Mouse (Mus musculus) MEL (cell line): ENCODE data around the gene Fbxl15. TPM values are rescaled to one million over a fixed set of nuclear protein-coding genes. Genes with fewer than 3 reads are reported as not detected.
A peak's percentile ranks its signal among the peaks of the same experiment; 100 is the strongest.

Source experiments
- DNase-seq: peaks from one replicate; pipeline ENCODE4 v3.0.0; 2011; ENCODE audit warnings: low read depth, low spot score
- H3K27ac ChIP-seq: 2 replicates; pipeline ENCODE4 v1.5.1; 2012; ENCODE audit warnings: low read depth, mild to moderate bottlenecking, control low read depth, low read length, moderate library complexity; ENCODE audit not compliant: control insufficient read depth
- H3K27me3 ChIP-seq, 2 experiments: fragments of 150-350 bp in 1 of 2; sonication (generic) in 1 of 2; 2 replicates each; pipeline ENCODE4 v1.6.1; 2012; ENCODE audit warnings: low read length in 2 of 2, mild to moderate bottlenecking in 2 of 2, improper control_type of control experiment in 1 of 2, moderate library complexity in 1 of 2; ENCODE audit not compliant: insufficient read depth in 2 of 2, control insufficient read depth in 1 of 2
- H3K36me3 ChIP-seq, 2 experiments: 2 replicates each; pipeline ENCODE4 v1.6.1; 2012 to 2014; ENCODE audit warnings: low read length in 2 of 2, improper control_type of control experiment in 1 of 2, inconsistent platforms in 1 of 2, mild to moderate bottlenecking in 1 of 2; ENCODE audit not compliant: insufficient read depth in 2 of 2, control insufficient read depth in 1 of 2
- H3K4me1 ChIP-seq, 2 experiments: fragments of 150-350 bp in 1 of 2; sonication (generic) in 1 of 2; 2 replicates each; pipeline ENCODE4 v1.6.1; 2012; ENCODE audit warnings: low read length in 2 of 2, improper control_type of control experiment in 1 of 2, mild to moderate bottlenecking in 1 of 2; ENCODE audit not compliant: insufficient read depth in 2 of 2, control insufficient read depth in 1 of 2
- H3K4me3 ChIP-seq, 2 experiments: fragments of 150-350 bp in 1 of 2; sonication (generic) in 1 of 2; 2 replicates each; pipeline ENCODE4 v1.5.1; 2012; ENCODE audit warnings: low read depth in 2 of 2, low read length in 2 of 2, mild to moderate bottlenecking in 2 of 2, moderate library complexity in 2 of 2, control low read depth in 1 of 2, improper control_type of control experiment in 1 of 2; ENCODE audit not compliant: control insufficient read depth in 1 of 2, insufficient read depth in 1 of 2
- H3K79me2 ChIP-seq: 2 replicates; pipeline ENCODE4 v1.6.1; 2012; ENCODE audit warnings: mild to moderate bottlenecking, low read length, moderate library complexity; ENCODE audit not compliant: control insufficient read depth, poor library complexity, insufficient read depth
- H3K9ac ChIP-seq: 2 replicates; pipeline ENCODE4 v1.6.1; 2012; ENCODE audit warnings: low read depth, mild to moderate bottlenecking, control low read depth, low read length, moderate library complexity; ENCODE audit not compliant: control insufficient read depth, poor library complexity, severe bottlenecking
- H3K9me3 ChIP-seq: fragments of 150-350 bp; sonication (generic); replicated peaks from 2 replicates; pipeline ENCODE4 v1.6.1; 2012; ENCODE audit warnings: mild to moderate bottlenecking, low read length, improper control_type of control experiment, moderate library complexity; ENCODE audit not compliant: insufficient read depth
- CHD2 ChIP-seq: IDR thresholded peaks from 2 replicates; pipeline ENCODE4 v1.6.1; 2011; ENCODE audit warnings: low read length, improper control_type of control experiment
- CTCF ChIP-seq, 3 experiments: IDR thresholded peaks in 2 of 3; conservative IDR thresholded peaks in 1 of 3; 2 replicates each; pipeline ENCODE4 v1.5.1; 2011 to 2012; ENCODE audit warnings: low read length in 3 of 3, low read depth in 2 of 3, mild to moderate bottlenecking in 2 of 3, improper control_type of control experiment in 1 of 3, inconsistent platforms in 1 of 3, mixed read lengths in 1 of 3, moderate library complexity in 1 of 3; ENCODE audit not compliant: control insufficient read depth in 1 of 3, insufficient read depth in 1 of 3, poor library complexity in 1 of 3, severe bottlenecking in 1 of 3
- E2F4 ChIP-seq: IDR thresholded peaks from 2 replicates; pipeline ENCODE4 v1.6.1; 2011; ENCODE audit warnings: low read depth, low read length, improper control_type of control experiment, borderline replicate concordance
- GABPA ChIP-seq: IDR thresholded peaks from 2 replicates; pipeline ENCODE4 v1.6.1; 2012; ENCODE audit warnings: low read depth, mild to moderate bottlenecking, inconsistent platforms, low read length, improper control_type of control experiment, moderate library complexity
- KAT2A ChIP-seq: conservative IDR thresholded peaks from 2 replicates; pipeline ENCODE4 v1.6.1; 2012; ENCODE audit warnings: low read depth, low read length, improper control_type of control experiment, inconsistent platforms
- MAX ChIP-seq: IDR thresholded peaks from 2 replicates; pipeline ENCODE4 v1.6.1; 2011; ENCODE audit warnings: low read length, improper control_type of control experiment
- MEF2A ChIP-seq: IDR thresholded peaks from 2 replicates; pipeline ENCODE4 v1.6.1; 2014; ENCODE audit warnings: low read depth, mild to moderate bottlenecking, inconsistent platforms, low read length, improper control_type of control experiment; ENCODE audit not compliant: poor library complexity, insufficient replicate concordance, severe bottlenecking; ENCODE audit errors: extremely low read depth
- MXI1 ChIP-seq: IDR thresholded peaks from 2 replicates; pipeline ENCODE4 v1.6.1; 2011; ENCODE audit warnings: mild to moderate bottlenecking, low read depth, low read length, improper control_type of control experiment
- NELFE ChIP-seq: IDR thresholded peaks from 2 replicates; pipeline ENCODE4 v1.6.1; 2011; ENCODE audit warnings: low read depth, low read length, improper control_type of control experiment
- POLR2A ChIP-seq, 2 experiments: IDR thresholded peaks; 2 replicates each; pipeline ENCODE4 v1.6.1; 2011 to 2012; ENCODE audit warnings: low read length in 2 of 2, mild to moderate bottlenecking in 2 of 2, control low read depth in 1 of 2, improper control_type of control experiment in 1 of 2, low read depth in 1 of 2, moderate library complexity in 1 of 2; ENCODE audit not compliant: control insufficient read depth in 1 of 2, insufficient read depth in 1 of 2, poor library complexity in 1 of 2
- POLR2AphosphoS2 ChIP-seq: IDR thresholded peaks from 2 replicates; pipeline ENCODE4 v1.6.1; 2011; ENCODE audit warnings: low read length, improper control_type of control experiment
- RAD21 ChIP-seq: IDR thresholded peaks from 2 replicates; pipeline ENCODE4 v1.6.1; 2011; ENCODE audit warnings: mild to moderate bottlenecking, low read depth, low read length, improper control_type of control experiment
- SIN3A ChIP-seq: IDR thresholded peaks from 2 replicates; pipeline ENCODE4 v1.6.1; 2012; ENCODE audit warnings: low read length, improper control_type of control experiment, inconsistent platforms
- SMC3 ChIP-seq: IDR thresholded peaks from 2 replicates; pipeline ENCODE4 v1.6.1; 2011; ENCODE audit warnings: low read depth, low read length, improper control_type of control experiment
- TAL1 ChIP-seq: IDR thresholded peaks from 2 replicates; pipeline ENCODE4 v1.6.1; 2012; ENCODE audit warnings: mild to moderate bottlenecking, inconsistent platforms, low read length, moderate library complexity, mixed read lengths
- TBP ChIP-seq: IDR thresholded peaks from 2 replicates; pipeline ENCODE4 v1.8.0; 2011; ENCODE audit warnings: low read depth, low read length, improper control_type of control experiment
- TCF12 ChIP-seq: IDR thresholded peaks from 2 replicates; pipeline ENCODE4 v1.6.1; 2014; ENCODE audit warnings: low read depth, mild to moderate bottlenecking, inconsistent platforms, low read length, improper control_type of control experiment, moderate library complexity
- UBTF ChIP-seq: IDR thresholded peaks from 2 replicates; pipeline ENCODE4 v1.6.1; 2012; ENCODE audit warnings: low read depth, mild to moderate bottlenecking, inconsistent platforms, low read length, improper control_type of control experiment, moderate library complexity, borderline replicate concordance; ENCODE audit not compliant: insufficient read depth
- USF1 ChIP-seq: IDR thresholded peaks from 2 replicates; pipeline ENCODE4 v1.6.1; 2014; ENCODE audit warnings: low read depth, mild to moderate bottlenecking, inconsistent platforms, low read length, improper control_type of control experiment, moderate library complexity
- USF2 ChIP-seq, 2 experiments: IDR thresholded peaks; 2 replicates each; pipeline ENCODE4 v1.6.1; 2011 to 2012; ENCODE audit warnings: improper control_type of control experiment in 2 of 2, low read length in 2 of 2, borderline replicate concordance in 1 of 2, inconsistent platforms in 1 of 2, low read depth in 1 of 2, mild to moderate bottlenecking in 1 of 2; ENCODE audit not compliant: insufficient read depth in 1 of 2
- ZC3H11A ChIP-seq: IDR thresholded peaks from 2 replicates; pipeline ENCODE4 v1.6.1; 2012; ENCODE audit warnings: low read depth, mild to moderate bottlenecking, inconsistent platforms, low read length, improper control_type of control experiment
- ZKSCAN1 ChIP-seq: IDR thresholded peaks from 2 replicates; pipeline ENCODE4 v1.6.1; 2012; ENCODE audit warnings: low read depth, mild to moderate bottlenecking, inconsistent platforms, low read length, improper control_type of control experiment, moderate library complexity
- ZMIZ1 ChIP-seq: IDR thresholded peaks from 2 replicates; pipeline ENCODE4 v1.6.1; 2012; ENCODE audit warnings: low read depth, mild to moderate bottlenecking, inconsistent platforms, low read length, improper control_type of control experiment, moderate library complexity
- polyA plus RNA-seq, 2 experiments: library from polyadenylated mRNA; stranded (reverse) in 1 of 2; unstranded in 1 of 2; fragments of >175 nt in 1 of 2; fragments of >200 nt in 1 of 2; gene quantifications; 2 replicates each; pipeline versions ENCODE4 v1.2.1 to v1.2.4; 2012; ENCODE audit warnings: low replicate concordance in 2 of 2, low read depth in 1 of 2; ENCODE audit not compliant: insufficient read length in 2 of 2, insufficient read depth in 1 of 2, missing spikeins in 1 of 2
- total RNA-seq: library from RNA; depleted of rRNA; stranded (reverse); fragments of 300-350 nt; gene quantifications from 2 replicates; pipeline ENCODE4 v1.2.3, GENCODE M21; 2012

The Fbxl15 gene
- total and polyA plus RNA-seq, 3 experiments = 12.7 to 13.2 TPM; not detected in 1

DNA sequence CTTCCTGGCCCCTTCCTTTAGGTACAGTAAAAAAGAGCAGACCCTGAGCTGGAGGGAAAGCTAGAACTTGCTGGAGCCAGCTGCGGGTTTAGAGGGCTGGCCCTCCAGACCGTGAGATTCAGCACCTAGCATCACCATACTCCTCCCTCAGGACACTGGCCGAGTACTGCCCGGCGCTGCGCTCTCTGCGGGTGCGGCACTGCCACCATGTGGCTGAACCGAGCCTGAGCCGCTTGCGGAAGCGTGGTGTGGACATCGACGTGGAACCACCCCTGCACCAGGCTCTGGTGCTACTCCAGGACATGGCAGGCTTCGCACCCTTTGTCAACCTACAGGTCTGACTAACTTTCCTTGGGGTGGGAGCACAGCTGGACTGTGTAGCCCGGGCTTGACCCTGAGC lies 2.0 kb downstream of the Fbxl15 start:
- TF ChIP-seq ZC3H11A (no peak), E2F4 (no peak), CTCF (IDR thresholded peaks at IDR 0.05 in 2 of 3, conservative IDR thresholded peaks at IDR 0.05 in 1 of 3; ENCODE audit: control insufficient read depth in 1 of 3, insufficient read depth in 1 of 3, low read depth in 2 of 3, low read length in 3 of 3, poor library complexity in 1 of 3, severe bottlenecking in 1 of 3) (peak; percentile 26 to 79 (median 60); a peak in 5 of 6 replicates), RAD21 (peak; percentile 38), SMC3 (peak; percentile 57), POLR2AphosphoS2 (no peak), USF2 (IDR thresholded peaks at IDR 0.05; ENCODE audit: borderline replicate concordance in 1 of 2, insufficient read depth in 1 of 2, low read depth in 1 of 2, low read length in 2 of 2) (no peak), ZMIZ1 (no peak), MEF2A (no peak), USF1 (no peak)
- Histone ChIP-seq H3K79me2 (peaks cover 2% of the 10 kb centered on the region; the same call in 1 of the 2 replicates), H3K36me3 (peaks cover 0 to 5% of the 10 kb centered on the region in 2 experiments; a peak in 2 of 4 replicates), H3K4me1 (peaks cover 0 to 18% of the 10 kb centered on the region in 2 experiments; a peak in 2 of 4 replicates), H3K9ac (no peak overlapping the region), H3K27ac (no peak overlapping the region), H3K27me3 (no peaks in the 10 kb centered on the region), H3K4me3 (no peak overlapping the region), H3K9me3 (no peaks in the 10 kb centered on the region)
- DNase-seq = peak; percentile 44

DNA sequence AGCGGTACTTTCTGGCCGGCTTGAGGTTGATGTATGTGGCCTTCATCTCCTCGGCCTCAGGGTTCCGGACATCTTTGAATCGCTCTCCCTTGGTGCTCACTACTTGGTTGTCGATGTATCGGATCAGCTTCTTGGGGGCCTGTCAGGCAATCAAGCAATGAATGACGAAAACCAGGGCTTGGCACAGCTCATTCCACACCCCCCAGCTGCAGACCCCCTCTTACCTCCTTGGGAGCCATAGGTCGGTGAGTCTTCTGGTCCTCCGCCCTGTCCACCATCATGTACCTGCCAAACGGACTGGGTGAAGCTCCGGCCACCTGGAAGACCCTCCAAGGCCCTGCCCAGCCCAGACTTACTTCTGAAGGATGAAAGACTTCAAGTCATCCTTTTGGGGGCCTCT lies 2.7 kb downstream of the Fbxl15 start:
- DNase-seq = no peak
- TF ChIP-seq POLR2AphosphoS2 = 0 out of 2 replicates have a peak, but pooled peaks have one; percentile 11
- no peak for TF ChIP-seq TAL1
- H3K9ac ChIP-seq = no peak overlapping the region

DNA sequence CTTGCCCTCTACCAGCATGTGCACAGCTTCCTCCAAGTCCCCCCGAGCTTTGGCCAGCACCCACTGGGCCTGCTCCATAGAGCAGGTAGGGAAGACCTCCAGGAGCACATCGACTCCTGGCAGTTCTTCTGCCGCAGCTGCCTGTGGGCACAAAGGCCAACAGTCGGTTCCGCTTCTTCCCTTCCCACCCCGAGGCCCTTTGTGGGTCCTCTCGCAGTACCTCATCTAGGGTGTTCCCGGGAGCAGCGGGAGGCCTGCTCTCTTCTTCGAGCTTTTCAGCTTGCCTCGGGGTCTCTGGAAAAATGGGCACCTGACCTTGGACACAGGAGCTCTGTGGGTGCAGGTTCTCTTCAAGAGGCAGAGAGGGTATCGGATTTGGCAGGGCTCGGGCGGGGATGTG lies 3.3 kb downstream of the Fbxl15 start:
- H3K27ac ChIP-seq = no peak overlapping the region
- peaks cover 0 to 5% of the 10 kb centered on the region in 2 experiments; a peak in 2 of 4 replicates for H3K36me3 ChIP-seq
- no peak for DNase-seq
- H3K9ac ChIP-seq = no peak overlapping the region
- no peak for TF ChIP-seq UBTF
- TF ChIP-seq CTCF (IDR thresholded peaks at IDR 0.05 in 2 of 3, conservative IDR thresholded peaks at IDR 0.05 in 1 of 3; ENCODE audit: control insufficient read depth in 1 of 3, insufficient read depth in 1 of 3, low read depth in 2 of 3, low read length in 3 of 3, poor library complexity in 1 of 3, severe bottlenecking in 1 of 3) = no peak
- TF ChIP-seq SMC3 = no peak
- TF ChIP-seq CHD2 = no peak
- no peak for TF ChIP-seq SIN3A
- TF ChIP-seq MXI1 = no peak
- TF ChIP-seq KAT2A = no peak
- TF ChIP-seq MAX = no peak
- TF ChIP-seq POLR2A (IDR thresholded peaks at IDR 0.05; ENCODE audit: control insufficient read depth in 1 of 2, insufficient read depth in 1 of 2, low read depth in 1 of 2, low read length in 2 of 2, poor library complexity in 1 of 2) = no peak
- no peak for TF ChIP-seq ZKSCAN1
- TF ChIP-seq GABPA = no peak
- TF ChIP-seq MEF2A = no peak
- no peak for TF ChIP-seq USF2 (IDR thresholded peaks at IDR 0.05; ENCODE audit: borderline replicate concordance in 1 of 2, insufficient read depth in 1 of 2, low read depth in 1 of 2, low read length in 2 of 2)
- no peak for TF ChIP-seq TBP
- no peak for TF ChIP-seq POLR2AphosphoS2
- no peak for TF ChIP-seq TCF12
- TF ChIP-seq NELFE = no peak
- TF ChIP-seq ZC3H11A = no peak
- H3K27me3 ChIP-seq = no peaks in the 10 kb centered on the region
- H3K4me1 ChIP-seq = peaks cover 0 to 17% of the 10 kb centered on the region in 2 experiments; a peak in 2 of 4 replicates
- no peak overlapping the region for H3K4me3 ChIP-seq
- peaks cover 2% of the 10 kb centered on the region; the same call in 1 of the 2 replicates for H3K79me2 ChIP-seq
- no peaks in the 10 kb centered on the region for H3K9me3 ChIP-seq

More for the DNA sequence above, 2.7 kb downstream of the Fbxl15 start:
- Histone ChIP-seq H3K36me3 (peaks cover 0 to 5% of the 10 kb centered on the region in 2 experiments; a peak in 2 of 4 replicates), H3K27me3 (no peaks in the 10 kb centered on the region), H3K9me3 (no peaks in the 10 kb centered on the region), H3K4me1 (peaks cover 0 to 18% of the 10 kb centered on the region in 2 experiments; a peak in 2 of 4 replicates), H3K79me2 (peaks cover 2% of the 10 kb centered on the region; the same call in 1 of the 2 replicates), H3K4me3 (no peak overlapping the region), H3K27ac (no peak overlapping the region)
